Mouse (Mus musculus) yolk sac, embryonic 10.5 days (tissue): ENCODE measurements around the gene Olfr1383.
"Not testable (repeated sequence)": the region's sequence is repeated elsewhere in the genome, so short reads cannot be mapped to it uniquely, and the experiment has no call there.

Experiments
- DNase-seq: peaks from one replicate; pipeline ENCODE4 v3.0.0-alpha.2; 2017; ENCODE audit warnings: low spot score

The Olfr1383 gene

DNA sequence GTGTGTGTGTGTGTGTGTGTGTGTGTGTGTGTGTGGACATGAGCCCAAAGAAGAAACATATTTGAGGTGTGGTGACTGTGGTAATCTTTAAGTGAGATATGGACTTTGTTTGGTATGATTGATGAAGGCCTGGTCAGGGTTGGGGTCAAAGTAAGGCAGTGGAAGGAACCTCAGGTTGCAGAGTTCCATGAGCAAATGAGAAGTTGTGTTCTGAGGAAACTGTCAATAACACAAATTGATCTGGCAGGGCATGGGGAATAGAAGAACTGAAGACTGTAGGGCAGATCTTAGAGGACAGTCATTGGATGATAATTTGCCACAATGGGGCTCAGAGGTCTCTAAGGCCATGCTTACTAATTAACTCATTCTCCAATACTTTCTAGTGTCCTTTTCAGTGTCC is at the start of gene Olfr1383:
Olfr1383 (plus strand) TSS at position 301 of the 400 bp plus-strand sequence.
- DNase-seq, result no peak

DNA sequence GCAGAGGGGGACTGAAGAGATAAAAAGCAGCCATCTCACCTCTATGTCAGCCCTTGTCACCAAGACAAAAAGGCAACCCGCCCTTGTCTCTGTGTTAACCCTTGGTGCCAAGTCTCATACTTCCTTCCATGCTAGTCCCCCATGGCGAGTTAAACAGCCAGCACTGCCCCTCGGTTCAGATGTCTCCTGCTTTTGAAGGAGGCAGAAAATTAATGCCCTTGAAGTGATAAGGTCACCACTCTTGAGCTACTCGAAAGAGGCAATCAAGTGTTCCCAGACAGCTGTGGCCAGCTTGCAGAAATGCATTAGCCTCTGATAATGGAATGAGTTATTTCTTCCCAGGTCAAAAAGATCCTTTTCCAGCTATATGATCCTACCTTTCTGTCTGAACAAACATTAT is 33.5 kb upstream of the Olfr1383 start:
- no peak for DNase-seq

DNA sequence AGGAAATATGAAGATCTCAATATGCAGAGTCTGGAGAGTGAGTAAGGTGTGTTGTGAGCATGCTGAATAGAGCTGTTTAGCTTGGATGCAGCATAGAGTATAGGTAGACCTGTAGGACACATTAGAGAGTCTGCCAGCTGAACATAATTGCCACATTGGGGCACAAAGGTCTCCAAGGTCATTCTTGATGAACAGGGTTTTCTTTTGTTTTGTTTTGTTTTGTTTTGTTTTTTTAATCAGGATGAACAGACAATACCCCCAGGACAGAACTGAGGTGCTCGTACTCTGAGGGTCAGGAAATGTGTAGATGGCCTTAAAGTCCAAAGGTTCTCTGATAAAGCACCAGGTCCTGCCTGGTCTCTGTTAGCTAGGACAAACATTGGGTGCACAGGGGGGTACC is 30.7 kb upstream of the Olfr1383 start, which contains the start of gene Olfr1385:
Olfr1385 (plus strand) TSS at position 301 of the 400 bp plus-strand sequence.
- DNase-seq, result not testable (repeated sequence)

DNA sequence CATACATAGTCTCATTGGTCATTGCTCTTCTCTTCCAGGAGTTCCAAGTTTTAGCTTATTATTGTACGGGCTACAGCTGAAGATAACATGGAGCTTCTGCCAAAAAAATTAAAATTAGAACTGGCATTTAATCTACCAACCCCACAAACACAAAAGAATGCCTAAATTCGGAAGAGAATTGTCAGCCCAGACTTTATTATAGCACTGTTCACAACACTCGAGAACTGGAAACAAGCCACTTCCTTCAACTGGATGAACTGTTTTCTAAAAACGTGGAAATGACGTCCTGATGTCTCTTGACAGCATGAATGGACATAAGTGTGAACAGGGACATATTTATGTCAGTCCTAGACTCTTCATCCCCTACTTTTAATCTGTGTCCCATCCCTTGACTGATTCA is 1.4 kb upstream of the Olfr1383 start:
- DNase-seq, result no peak

DNA sequence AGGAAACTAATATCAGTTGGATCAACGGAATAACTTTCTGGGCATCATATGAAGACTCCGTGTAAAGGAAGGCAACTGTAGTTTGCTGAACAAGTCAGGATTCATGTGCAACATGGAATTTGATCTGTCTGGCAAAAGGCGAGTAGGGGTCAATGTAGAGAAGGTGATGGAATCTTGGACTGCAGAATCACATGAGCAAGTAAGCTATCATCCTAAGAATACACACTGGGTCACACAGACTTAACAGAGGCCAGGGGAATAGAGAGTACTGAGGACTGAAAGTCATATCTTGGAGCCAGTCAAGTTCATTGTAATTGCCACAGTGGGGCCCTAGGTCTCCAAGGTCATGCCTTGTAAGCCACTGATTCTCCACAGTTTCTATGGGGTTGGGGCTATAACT is 8.5 kb downstream of the Olfr1383 start, which contains the start of gene Olfr1382:
Olfr1382 (plus strand) TSS at position 301 of the 400 bp plus-strand sequence.
- no peak for DNase-seq

GRCm38 (mm10) chr11:49532761-49533160 is 13.3 kb downstream of the Olfr1383 start:
- no peak for DNase-seq

DNA sequence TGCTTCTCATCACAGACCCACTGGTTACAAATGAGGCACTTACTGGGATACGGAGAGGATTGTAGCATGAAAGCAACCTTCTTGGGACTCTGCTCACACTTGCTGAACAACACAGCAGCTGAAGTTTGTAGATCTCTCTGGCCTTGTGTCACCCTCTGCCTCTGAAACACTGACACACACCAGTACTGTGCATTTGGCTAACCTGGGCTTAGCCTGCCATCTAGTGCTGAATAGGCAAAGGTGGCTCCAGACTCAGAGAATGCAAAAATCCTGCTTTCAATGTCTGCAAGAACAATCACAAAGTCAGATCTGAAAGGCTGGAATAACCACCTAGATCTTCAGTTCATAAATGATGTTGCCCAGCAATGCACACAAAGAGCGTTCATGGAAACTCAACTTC is 17.2 kb downstream of the Olfr1383 start:
- not testable (repeated sequence) for DNase-seq

- DNase-seq, result not testable (repeated sequence)
These were observed 23.7 kb downstream of the Olfr1383 start, which contains the start of gene Olfr1381 for GRCm38 (mm10) chr11:49543149-49543548. Gene Olfr1381, plus strand, starts transcription at chr11:49543449.

GRCm38 (mm10) chr11:49554033-49554432 is 34.6 kb downstream of the Olfr1383 start:
- not testable (repeated sequence) for DNase-seq

- not testable (repeated sequence) for DNase-seq
These were observed 37.1 kb downstream of the Olfr1383 start, which contains the start of gene Olfr1380 for GRCm38 (mm10) chr11:49556578-49556977. Gene Olfr1380, plus strand, starts transcription at chr11:49556878.

DNA sequence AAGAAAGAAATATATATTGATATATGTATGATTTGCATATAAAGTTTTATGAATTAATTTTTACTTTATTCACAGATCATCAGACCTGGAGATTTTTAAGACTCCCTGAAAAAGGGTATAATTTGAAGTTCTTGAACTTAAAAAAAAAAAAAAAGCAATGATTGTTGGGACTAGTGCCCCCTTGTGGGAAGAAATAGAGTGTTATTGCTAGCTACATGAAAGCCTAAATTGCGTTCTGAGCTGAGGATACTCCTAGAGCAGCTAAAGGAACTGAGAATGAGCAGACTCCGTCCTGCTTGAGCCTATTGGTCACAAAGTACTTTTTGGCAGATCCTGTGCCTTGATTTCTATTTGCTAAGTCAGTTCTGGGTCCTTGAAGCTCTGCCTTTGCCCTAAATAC is 55.6 kb downstream of the Olfr1383 start:
- DNase-seq, result not testable (repeated sequence)
